Mouse (Mus musculus): ENCODE data around the gene Tgfb2. TPM values are rescaled to one million over a fixed set of nuclear protein-coding genes. Genes with fewer than 3 reads are reported as not detected.

Gene Tgfb2
- polyA plus RNA-seq, 1 experiment from 2014 or later, result 0.99 TPM

DNA sequence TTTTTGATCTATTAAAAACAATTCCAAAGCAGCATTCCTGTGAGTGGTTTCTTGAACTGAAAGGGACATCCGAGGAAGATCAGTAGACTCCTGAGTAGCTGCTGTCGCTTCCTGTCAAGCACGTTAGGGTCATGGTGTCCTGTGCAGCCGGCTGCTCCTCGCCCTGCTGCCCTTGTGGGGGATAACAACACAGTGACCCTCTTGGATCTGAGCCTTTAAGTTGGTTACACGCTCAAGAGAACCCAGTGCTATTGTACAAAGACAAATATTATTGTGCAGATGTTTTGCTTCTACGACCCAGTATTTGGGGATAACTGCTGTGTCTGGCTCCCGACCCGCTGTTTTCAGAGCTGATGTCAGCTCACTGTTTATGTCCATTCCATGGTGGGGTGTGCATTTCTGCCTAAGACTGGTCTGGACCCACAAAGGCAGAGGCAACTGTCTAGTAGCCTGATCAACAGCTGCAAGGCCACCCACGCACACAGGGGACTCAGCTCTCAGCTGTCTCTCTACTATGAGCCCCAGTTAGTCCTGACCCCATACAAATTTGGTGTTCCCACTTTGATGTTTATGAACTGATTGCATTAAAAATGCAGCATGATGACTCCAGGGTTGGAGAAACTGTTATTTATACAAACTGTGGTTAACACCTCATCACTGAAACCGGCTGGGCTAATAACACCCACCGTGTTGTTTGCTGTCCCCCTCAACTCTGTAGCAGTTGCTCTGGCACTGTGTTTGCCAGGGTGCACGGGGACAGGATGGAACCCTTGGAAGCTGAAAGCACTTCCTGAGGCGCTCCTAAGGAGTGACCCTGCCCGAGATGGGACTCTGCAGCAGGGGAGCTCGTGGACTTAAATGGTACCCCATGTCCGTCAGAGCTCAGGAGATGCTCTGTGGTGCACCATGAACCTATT, 9.4 kb upstream of the Tgfb2 start:
- no peak overlapping the region for H3K27ac ChIP-seq (ENCODE audit: low read depth)
- no peak overlapping the region for H3K4me2 ChIP-seq (ENCODE audit: low read depth, low read length)
- DNase-seq (no peak), ATAC-seq (no peak)
- H3K36me3 ChIP-seq (replicated peaks; ENCODE audit: insufficient read depth, low read length), result no peaks in the 10 kb centered on the region; the same call in 1 of the 2 replicates
- no peaks in the 10 kb centered on the region for H3K4me1 ChIP-seq (ENCODE audit: insufficient read depth)
- H3K9ac ChIP-seq (replicated peaks), result no peak overlapping the region
- H3K4me3 ChIP-seq (ENCODE audit: low read depth, low read length), result no peak overlapping the region
- no peaks in the 10 kb centered on the region for H3K27me3 ChIP-seq (ENCODE audit: insufficient read depth, low read length)
- 81% methylated on average over 17 of the region's 17 CpGs for WGBS (ENCODE audit: insufficient replicate concordance)
- H3K9me3 ChIP-seq (ENCODE audit: low read length), result no peaks in the 10 kb centered on the region
- no peak for TF ChIP-seq CTCF (IDR thresholded peaks at IDR 0.05; ENCODE audit: low read depth)

DNA sequence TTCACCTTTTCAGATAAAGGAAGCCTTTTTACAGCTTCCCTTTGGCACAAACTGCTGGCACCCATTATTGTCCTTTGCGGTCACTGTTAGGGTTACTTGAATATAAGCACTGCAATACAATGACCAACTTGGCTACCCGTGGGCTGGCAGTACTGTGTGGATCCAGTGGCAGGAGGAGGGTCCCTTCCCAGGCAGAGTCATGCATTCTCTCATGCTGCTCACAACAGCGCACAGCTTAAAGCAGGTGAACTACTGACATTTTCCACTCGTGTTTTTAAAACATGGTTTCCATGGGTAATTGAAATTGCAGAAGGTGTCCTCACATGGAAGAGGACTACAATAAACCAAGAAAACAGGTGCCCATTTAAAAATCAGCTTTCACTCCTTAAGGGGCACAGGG, 8.4 kb upstream of the Tgfb2 start:
- ATAC-seq, result no peak

DNA sequence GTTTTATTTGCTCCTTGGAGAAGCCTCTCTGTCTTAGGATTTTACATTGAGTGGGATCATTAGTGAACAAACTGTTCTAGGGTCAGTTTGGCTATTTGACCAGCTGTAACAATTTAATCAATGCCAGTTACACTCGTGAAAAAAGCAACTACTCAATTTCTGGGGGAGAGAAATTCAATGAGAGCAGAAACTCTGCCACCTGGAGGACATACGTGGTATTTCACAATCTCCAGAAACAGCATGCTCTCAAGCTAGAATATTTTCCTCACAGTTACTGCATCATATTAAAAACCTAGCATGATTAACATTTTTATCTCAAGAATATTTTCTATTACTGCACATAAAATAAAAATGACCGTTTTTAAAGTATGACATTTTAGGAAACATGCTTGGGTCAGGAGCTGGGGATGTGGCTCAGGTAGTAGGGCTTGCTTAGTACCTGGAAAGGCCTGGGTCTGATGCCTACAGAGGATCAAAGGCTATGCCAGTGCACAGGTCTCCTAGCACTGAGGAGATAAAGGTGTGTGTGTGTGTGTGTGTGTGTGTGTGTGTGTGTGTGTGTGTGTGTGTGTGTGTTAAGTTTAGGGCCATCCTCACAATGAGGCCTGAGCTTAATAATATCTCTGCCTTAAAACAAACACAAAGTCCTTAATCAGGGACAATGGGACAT, 7.1 kb upstream of the Tgfb2 start:
- TF ChIP-seq CTCF (IDR thresholded peaks at IDR 0.05; ENCODE audit: low read depth) (peak; percentile 79), EP300 (IDR thresholded peaks at IDR 0.05; ENCODE audit: low read depth) (no peak)
- Histone ChIP-seq H3K4me3 (ENCODE audit: low read depth, low read length) (no peak overlapping the region), H3K4me2 (ENCODE audit: low read depth, low read length) (no peak overlapping the region), H3K27me3 (ENCODE audit: insufficient read depth, low read length) (no peaks in the 10 kb centered on the region), H3K4me1 (ENCODE audit: insufficient read depth) (no peaks in the 10 kb centered on the region), H3K9ac (replicated peaks) (no peak overlapping the region), H3K36me3 (replicated peaks; ENCODE audit: insufficient read depth, low read length) (no peaks in the 10 kb centered on the region), H3K9me3 (ENCODE audit: low read length) (no peaks in the 10 kb centered on the region), H3K27ac (ENCODE audit: low read depth) (no peak overlapping the region)
- 4% methylated on average over 3 of the region's 3 CpGs for WGBS (ENCODE audit: insufficient replicate concordance)
- ATAC-seq (no peak), DNase-seq (peak; percentile 31)

More for the DNA sequence above, 8.4 kb upstream of the Tgfb2 start:
- Histone ChIP-seq H3K36me3 (replicated peaks; ENCODE audit: insufficient read depth, low read length) (no peaks in the 10 kb centered on the region), H3K4me1 (ENCODE audit: insufficient read depth) (no peaks in the 10 kb centered on the region), H3K27ac (ENCODE audit: low read depth) (no peak overlapping the region), H3K9ac (replicated peaks) (no peak overlapping the region), H3K27me3 (ENCODE audit: insufficient read depth, low read length) (no peaks in the 10 kb centered on the region), H3K9me3 (ENCODE audit: low read length) (no peaks in the 10 kb centered on the region), H3K4me3 (ENCODE audit: low read depth, low read length) (no peak overlapping the region), H3K4me2 (ENCODE audit: low read depth, low read length) (no peak overlapping the region)
- TF ChIP-seq CTCF (IDR thresholded peaks at IDR 0.05; ENCODE audit: low read depth) (no peak), EP300 (IDR thresholded peaks at IDR 0.05; ENCODE audit: low read depth) (no peak)
- no peak for DNase-seq
- WGBS (ENCODE audit: insufficient replicate concordance), result 74% methylated on average over 4 of the region's 4 CpGs

DNA sequence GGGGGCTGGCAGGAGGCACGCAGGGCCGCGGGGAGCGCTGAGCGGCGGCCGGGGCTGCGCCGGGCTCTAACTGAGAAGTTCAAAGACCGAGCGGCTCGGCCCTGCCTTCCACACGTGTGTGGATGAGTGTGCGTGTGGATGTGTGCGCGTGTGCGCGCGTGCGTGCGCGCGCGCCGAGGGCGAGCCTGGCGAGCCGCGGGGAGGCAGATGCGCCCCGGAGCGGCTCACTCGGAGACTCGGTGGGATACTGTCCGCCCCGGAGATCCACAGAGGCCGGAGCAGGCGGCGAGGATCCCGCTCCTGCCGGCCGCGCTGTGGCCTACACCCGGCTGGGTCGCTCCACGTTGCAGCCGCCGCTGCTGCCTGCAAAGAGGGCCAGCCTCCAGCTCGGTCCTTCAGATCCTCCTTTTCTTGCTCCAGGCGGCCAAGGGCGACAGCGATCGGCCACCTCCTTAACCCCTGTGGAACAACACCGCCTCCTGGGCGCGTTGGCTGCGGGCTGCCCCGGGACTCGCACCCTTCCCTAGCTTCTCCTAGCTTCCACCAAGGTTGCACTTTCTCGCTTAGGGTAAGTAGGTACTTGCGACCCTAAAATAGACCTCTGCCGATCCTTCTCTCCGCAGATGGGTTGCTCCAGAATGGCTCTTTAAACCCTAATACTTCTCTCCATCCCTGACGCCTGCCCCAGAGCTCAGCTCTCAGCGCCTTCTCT, 430 bp downstream of the Tgfb2 start:
- H3K9me3 ChIP-seq (ENCODE audit: low read length), result no peaks in the 10 kb centered on the region
- peak overlapping the region; percentile 51 for H3K9ac ChIP-seq (replicated peaks)
- no peak overlapping the region for H3K27ac ChIP-seq (ENCODE audit: low read depth)
- peak overlapping the region; percentile 87 for H3K4me2 ChIP-seq (ENCODE audit: low read depth, low read length)
- 0 out of 2 replicates have a peak, but pooled peaks have one; percentile 20 for TF ChIP-seq CTCF (IDR thresholded peaks at IDR 0.05; ENCODE audit: low read depth)
- no peak for TF ChIP-seq EP300 (IDR thresholded peaks at IDR 0.05; ENCODE audit: low read depth)
- peaks cover 11% of the 10 kb centered on the region; the same call in 1 of the 2 replicates for H3K4me1 ChIP-seq (ENCODE audit: insufficient read depth)
- ATAC-seq (peak; percentile 78), DNase-seq (peak; percentile 66)
- peak overlapping the region; percentile 58 for H3K4me3 ChIP-seq (ENCODE audit: low read depth, low read length)
- H3K27me3 ChIP-seq (ENCODE audit: insufficient read depth, low read length), result peaks cover 29% of the 10 kb centered on the region
- WGBS (ENCODE audit: insufficient replicate concordance), result 1% methylated on average over 34 of the region's 65 CpGs
- no peaks in the 10 kb centered on the region for H3K36me3 ChIP-seq (replicated peaks; ENCODE audit: insufficient read depth, low read length)

DNA sequence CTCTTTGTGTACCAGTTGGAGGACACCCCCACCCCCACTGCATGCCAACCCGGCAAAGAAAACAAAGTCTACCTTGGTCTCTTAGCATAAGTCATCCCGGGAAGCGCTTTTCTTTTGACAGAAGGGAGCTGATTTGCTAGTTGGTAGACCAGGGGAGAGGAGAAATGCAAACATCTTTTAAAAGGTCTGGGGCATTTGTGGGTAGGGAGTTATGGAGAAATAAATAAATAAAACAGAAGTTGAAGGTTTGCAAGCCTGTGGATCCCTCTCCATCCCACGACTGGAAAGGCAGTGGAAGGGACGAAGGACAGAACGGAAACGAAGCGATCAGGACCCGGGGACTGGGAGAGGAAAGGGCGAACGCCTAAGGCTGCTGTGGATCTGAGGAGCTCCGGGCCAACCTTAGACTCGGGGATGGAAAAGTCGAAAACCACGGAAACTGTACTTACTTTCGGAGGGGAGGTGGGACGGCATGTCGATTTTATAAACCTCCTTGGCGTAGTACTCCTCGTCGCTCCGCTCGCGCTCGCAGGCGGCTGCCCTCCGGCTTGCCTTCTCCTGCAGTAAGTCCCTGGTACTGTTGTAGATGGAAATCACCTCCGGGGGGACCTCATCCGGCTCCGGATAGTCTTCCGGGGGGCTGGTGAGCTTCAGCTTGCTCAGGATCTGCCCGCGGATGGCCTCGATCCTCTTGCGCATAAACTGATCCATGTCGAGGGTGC, 1.6 kb downstream of the Tgfb2 start:
- Histone ChIP-seq H3K4me3 (ENCODE audit: low read depth, low read length) (peak overlapping the region; percentile 58), H3K27ac (ENCODE audit: low read depth) (no peak overlapping the region), H3K4me2 (ENCODE audit: low read depth, low read length) (peak overlapping the region; percentile 87), H3K36me3 (replicated peaks; ENCODE audit: insufficient read depth, low read length) (no peaks in the 10 kb centered on the region), H3K4me1 (ENCODE audit: insufficient read depth) (peaks cover 11% of the 10 kb centered on the region; the same call in 1 of the 2 replicates), H3K27me3 (ENCODE audit: insufficient read depth, low read length) (peaks cover 29% of the 10 kb centered on the region), H3K9me3 (ENCODE audit: low read length) (no peaks in the 10 kb centered on the region), H3K9ac (replicated peaks) (peak overlapping the region; percentile 3; the same call in 1 of the 2 replicates)
- under 1% methylated on average over 36 of the region's 36 CpGs for WGBS (ENCODE audit: insufficient replicate concordance)
- no peak for DNase-seq
- TF ChIP-seq CTCF (IDR thresholded peaks at IDR 0.05; ENCODE audit: low read depth), result no peak
- no peak for TF ChIP-seq EP300 (IDR thresholded peaks at IDR 0.05; ENCODE audit: low read depth)
- no peak for ATAC-seq
